Mouse (Mus musculus): Measurements from ENCODE around the gene Tbx19. TPM values are rescaled to one million over a fixed set of nuclear protein-coding genes. Genes with fewer than 3 reads are reported as not detected.

Gene Tbx19
- polyA plus RNA-seq (2015; fragmentation: Nextera tagmentation; extraction: Ambion mirVana), result not detected in 2 replicates

DNA sequence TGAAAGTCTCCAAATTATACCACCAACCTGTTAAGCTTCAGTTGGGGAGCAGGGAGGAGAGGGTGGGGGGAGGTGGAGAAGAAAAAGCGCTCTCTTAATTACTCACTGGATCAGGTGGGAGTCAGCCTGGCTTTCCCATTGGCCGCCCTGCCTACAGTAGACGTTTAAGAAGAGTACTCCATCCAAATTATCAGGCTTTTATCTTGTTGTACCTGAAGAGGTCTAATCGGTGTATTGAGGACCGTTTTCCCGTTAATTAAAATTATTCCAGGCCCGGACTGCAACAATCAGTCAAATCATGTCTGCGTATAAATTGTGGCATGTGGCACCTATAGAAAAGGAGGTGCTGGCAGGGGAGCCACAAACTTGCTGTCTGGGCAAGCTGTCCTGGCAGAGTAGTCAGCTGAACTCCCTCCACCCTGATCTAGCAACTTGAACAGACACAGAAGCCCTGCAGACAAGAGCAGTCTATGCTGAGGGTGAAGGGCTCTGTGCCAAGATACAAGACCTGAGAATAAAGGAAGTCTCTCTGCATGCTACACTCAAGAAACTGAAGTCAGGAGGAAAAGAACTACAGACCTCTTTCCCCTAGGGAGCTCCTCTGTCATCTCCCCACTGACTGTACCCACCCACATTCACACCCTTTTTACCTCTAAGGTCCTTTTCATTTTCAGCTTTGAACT lies at the start of gene Tbx19:
Tbx19 (minus strand) TSS at position 51 of the 683 bp plus-strand sequence.

DNA sequence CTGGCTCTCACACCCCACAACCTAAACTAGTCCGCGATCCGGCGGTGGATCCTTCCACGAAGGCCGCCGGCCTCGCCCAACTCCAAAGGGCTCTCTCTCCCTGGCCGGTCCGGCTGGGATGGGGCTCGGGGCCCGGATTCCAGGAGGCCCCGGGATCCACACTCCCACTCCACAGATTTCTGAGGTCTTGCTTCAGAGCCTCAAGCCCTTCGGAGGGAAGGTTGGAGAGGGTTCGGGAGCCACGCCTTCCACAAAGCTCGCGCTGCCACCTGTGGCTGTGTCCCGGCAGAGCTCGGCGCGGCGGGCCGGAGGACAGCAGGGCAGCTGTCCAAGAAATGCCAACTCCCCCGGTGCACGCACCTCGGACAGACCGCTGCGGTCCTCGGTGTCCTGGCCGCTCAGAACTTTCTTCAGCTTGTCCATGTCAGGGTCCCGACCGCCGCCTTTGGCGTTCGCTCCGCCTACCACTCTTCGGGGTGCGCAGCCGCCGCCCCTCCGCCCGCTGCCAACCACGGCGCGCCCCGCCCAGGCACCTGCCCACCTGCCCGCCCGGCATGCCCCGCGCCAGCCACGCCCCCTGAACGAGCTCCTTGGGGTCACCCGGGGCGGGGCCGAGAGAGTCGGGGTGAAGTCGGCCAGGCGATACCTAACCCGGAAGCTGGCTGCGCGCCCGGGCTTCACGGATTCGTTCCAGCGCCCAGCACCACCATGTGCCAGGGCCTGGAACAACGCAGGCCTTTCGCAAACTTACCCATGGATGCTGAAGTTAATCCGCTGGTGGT lies 33.5 kb upstream of the Tbx19 start, which contains the start of gene Sft2d2:
Sft2d2 (minus strand) TSS at position 559 of the 782 bp plus-strand sequence.

Other genes starting within 250 kb of the Tbx19 start
- not detected in 2 replicates for gene Xcl1, start 225.2 kb downstream of the Tbx19 start, polyA plus RNA-seq (2015; fragmentation: Nextera tagmentation; extraction: Ambion mirVana)
- gene Sft2d2, start 33.7 kb upstream of the Tbx19 start, polyA plus RNA-seq (2015; fragmentation: Nextera tagmentation; extraction: Ambion mirVana), result 5.6 and 6.9 TPM in 2 replicates
- gene Tiprl, start 76.2 kb upstream of the Tbx19 start, polyA plus RNA-seq (2015; fragmentation: Nextera tagmentation; extraction: Ambion mirVana), result 111 and 112 TPM in 2 replicates
- gene Gpr161, start 135.0 kb upstream of the Tbx19 start, polyA plus RNA-seq (2015; fragmentation: Nextera tagmentation; extraction: Ambion mirVana), result 1.9 and 2.5 TPM in 2 replicates

Measured in neural tube, postnatal 0 days (tissue).